Mouse (Mus musculus): ENCODE measurements around the gene Eif4g1. TPM values are rescaled to one million over a fixed set of nuclear protein-coding genes. Genes with fewer than 3 reads are reported as not detected.

Eif4g1 gene
- polyA plus RNA-seq, 1 experiment from 2014 or later, result 124 TPM

- Histone ChIP-seq H3K9ac (no peak overlapping the region), H3K9me3 (ENCODE audit: control insufficient read depth, low read length) (no peaks in the 10 kb centered on the region), H3K4me2 (replicated peaks) (no peak overlapping the region), H3K27ac (no peak overlapping the region), H3K36me3 (replicated peaks; ENCODE audit: control insufficient read depth, insufficient read depth) (no peaks in the 10 kb centered on the region), H3K4me1 (replicated peaks; ENCODE audit: control insufficient read depth, insufficient read depth, low read length) (peaks cover 16% of the 10 kb centered on the region), H3K27me3 (ENCODE audit: control insufficient read depth, insufficient read depth, low read length) (peaks cover 9% of the 10 kb centered on the region), H3K4me3 (replicated peaks; ENCODE audit: low read length) (no peak overlapping the region)
- DNase-seq (ENCODE audit: low spot score) (no peak), ATAC-seq (ENCODE audit: low FRiP score) (no peak)
- whole genome bisulfite sequencing, result 48% methylated on average over 5 of the region's 5 CpGs
Measured at GRCm38 (mm10) chr16:20730293-20730711, 62.2 kb downstream of the Eif4g1 start.

GRCm38 (mm10) chr16:20731688-20732087 lies 63.6 kb downstream of the Eif4g1 start:
- Histone ChIP-seq H3K4me3 (replicated peaks; ENCODE audit: low read length) (no peak overlapping the region), H3K4me2 (replicated peaks) (0 out of 2 replicates have a peak overlapping the region, but pooled peaks have one; percentile 87), H3K27ac (no peak overlapping the region), H3K4me1 (replicated peaks; ENCODE audit: control insufficient read depth, insufficient read depth, low read length) (peaks cover 16% of the 10 kb centered on the region), H3K9ac (no peak overlapping the region), H3K36me3 (replicated peaks; ENCODE audit: control insufficient read depth, insufficient read depth) (0 out of 2 replicates have a peak, but pooled peaks cover 7% of the 10 kb centered on the region), H3K9me3 (ENCODE audit: control insufficient read depth, low read length) (no peaks in the 10 kb centered on the region), H3K27me3 (ENCODE audit: control insufficient read depth, insufficient read depth, low read length) (peaks cover 10% of the 10 kb centered on the region)
- 60% methylated on average over 5 of the region's 5 CpGs for WGBS
- DNase-seq (ENCODE audit: low spot score), result no peak
- ATAC-seq (ENCODE audit: low FRiP score), result no peak; the same call in 1 of the 2 replicates

GRCm38 (mm10) chr16:20732251-20732924 lies 64.3 kb downstream of the Eif4g1 start:
- peak overlapping the region; percentile 83 for H3K27ac ChIP-seq
- peak; percentile 63 for ATAC-seq (ENCODE audit: low FRiP score)
- H3K9ac ChIP-seq, result peak overlapping the region; percentile 89
- no peaks in the 10 kb centered on the region for H3K9me3 ChIP-seq (ENCODE audit: control insufficient read depth, low read length)
- H3K27me3 ChIP-seq (ENCODE audit: control insufficient read depth, insufficient read depth, low read length), result peaks cover 10% of the 10 kb centered on the region
- H3K4me1 ChIP-seq (replicated peaks; ENCODE audit: control insufficient read depth, insufficient read depth, low read length), result peaks cover 16% of the 10 kb centered on the region
- H3K4me3 ChIP-seq (replicated peaks; ENCODE audit: low read length), result peak overlapping the region; percentile 81
- 0 out of 2 replicates have a peak, but pooled peaks cover 13% of the 10 kb centered on the region for H3K36me3 ChIP-seq (replicated peaks; ENCODE audit: control insufficient read depth, insufficient read depth)
- 0% methylated on average over 26 of the region's 30 CpGs for WGBS
- H3K4me2 ChIP-seq (replicated peaks), result peak overlapping the region; percentile 87
- DNase-seq (ENCODE audit: low spot score), result peak; percentile 46

- peaks cover 16% of the 10 kb centered on the region for H3K4me1 ChIP-seq (replicated peaks; ENCODE audit: control insufficient read depth, insufficient read depth, low read length)
- H3K9me3 ChIP-seq (ENCODE audit: control insufficient read depth, low read length), result no peaks in the 10 kb centered on the region
- peak within 1 kb of the TSS; percentile 83 for H3K27ac ChIP-seq
- peak within 1 kb of the TSS; percentile 87 for H3K4me2 ChIP-seq (replicated peaks)
- DNase-seq (ENCODE audit: low spot score) (peak; percentile 54), ATAC-seq (ENCODE audit: low FRiP score) (peak; percentile 81)
- peaks cover 10% of the 10 kb centered on the region for H3K27me3 ChIP-seq (ENCODE audit: control insufficient read depth, insufficient read depth, low read length)
- peak within 1 kb of the TSS; percentile 81 for H3K4me3 ChIP-seq (replicated peaks; ENCODE audit: low read length)
- H3K9ac ChIP-seq, result peak within 1 kb of the TSS; percentile 89
- under 1% methylated on average over 61 of the region's 70 CpGs for WGBS
- 0 out of 2 replicates have a peak, but pooled peaks cover 13% of the 10 kb centered on the region for H3K36me3 ChIP-seq (replicated peaks; ENCODE audit: control insufficient read depth, insufficient read depth)
Measured at GRCm38 (mm10) chr16:20732925-20733730, 65.0 kb downstream of the Eif4g1 start, which contains the start of gene Chrd. Gene Chrd, plus strand, starts transcription at chr16:20733127.

- WGBS, result 3% methylated on average over 45 of the region's 45 CpGs
Measured at GRCm38 (mm10) chr16:20733731-20734730, 65.9 kb downstream of the Eif4g1 start, which contains the start of gene Thpo. Gene Thpo, minus strand, starts transcription at chr16:20734511.

GRCm38 (mm10) chr16:20735651-20736050 lies 67.5 kb downstream of the Eif4g1 start:
- Histone ChIP-seq H3K36me3 (replicated peaks; ENCODE audit: control insufficient read depth, insufficient read depth) (0 out of 2 replicates have a peak, but pooled peaks cover 13% of the 10 kb centered on the region), H3K9ac (no peak overlapping the region), H3K4me3 (replicated peaks; ENCODE audit: low read length) (no peak overlapping the region), H3K9me3 (ENCODE audit: control insufficient read depth, low read length) (no peaks in the 10 kb centered on the region), H3K4me1 (replicated peaks; ENCODE audit: control insufficient read depth, insufficient read depth, low read length) (peaks cover 16% of the 10 kb centered on the region), H3K27me3 (ENCODE audit: control insufficient read depth, insufficient read depth, low read length) (peaks cover 10% of the 10 kb centered on the region), H3K27ac (no peak overlapping the region), H3K4me2 (replicated peaks) (no peak overlapping the region)
- WGBS, result 83% methylated on average over 5 of the region's 5 CpGs
- ATAC-seq (ENCODE audit: low FRiP score) (no peak), DNase-seq (ENCODE audit: low spot score) (no peak)

More at GRCm38 (mm10) chr16:20733731-20734730, 65.9 kb downstream of the Eif4g1 start, which contains the start of gene Thpo:
- Histone ChIP-seq H3K9me3 (ENCODE audit: control insufficient read depth, low read length) (no peaks in the 10 kb centered on the region), H3K27ac (peak within 1 kb of the TSS; percentile 83), H3K9ac (peak within 1 kb of the TSS; percentile 89), H3K27me3 (ENCODE audit: control insufficient read depth, insufficient read depth, low read length) (peaks cover 10% of the 10 kb centered on the region), H3K4me2 (replicated peaks) (peak within 1 kb of the TSS; percentile 87), H3K4me3 (replicated peaks; ENCODE audit: low read length) (peak within 1 kb of the TSS; percentile 81), H3K36me3 (replicated peaks; ENCODE audit: control insufficient read depth, insufficient read depth) (0 out of 2 replicates have a peak, but pooled peaks cover 13% of the 10 kb centered on the region), H3K4me1 (replicated peaks; ENCODE audit: control insufficient read depth, insufficient read depth, low read length) (peaks cover 16% of the 10 kb centered on the region)
- DNase-seq (ENCODE audit: low spot score), result peak; percentile 59
- ATAC-seq (ENCODE audit: low FRiP score), result no peak

GRCm38 (mm10) chr16:20736168-20736567 lies 68.1 kb downstream of the Eif4g1 start:
- H3K4me1 ChIP-seq (replicated peaks; ENCODE audit: control insufficient read depth, insufficient read depth, low read length), result peaks cover 16% of the 10 kb centered on the region
- ATAC-seq (ENCODE audit: low FRiP score), result no peak

GRCm38 (mm10) chr16:20736823-20737222 lies 68.7 kb downstream of the Eif4g1 start:
- H3K9me3 ChIP-seq (ENCODE audit: control insufficient read depth, low read length), result no peaks in the 10 kb centered on the region
- H3K4me1 ChIP-seq (replicated peaks; ENCODE audit: control insufficient read depth, insufficient read depth, low read length), result peaks cover 16% of the 10 kb centered on the region
- H3K4me2 ChIP-seq (replicated peaks), result no peak overlapping the region
- WGBS, result 92% methylated on average over 5 of the region's 5 CpGs
- ATAC-seq (ENCODE audit: low FRiP score) (no peak), DNase-seq (ENCODE audit: low spot score) (no peak)
- no peak overlapping the region for H3K27ac ChIP-seq
- no peak overlapping the region for H3K9ac ChIP-seq
- H3K4me3 ChIP-seq (replicated peaks; ENCODE audit: low read length), result no peak overlapping the region
- H3K27me3 ChIP-seq (ENCODE audit: control insufficient read depth, insufficient read depth, low read length), result peaks cover 10% of the 10 kb centered on the region
- 0 out of 2 replicates have a peak, but pooled peaks cover 19% of the 10 kb centered on the region for H3K36me3 ChIP-seq (replicated peaks; ENCODE audit: control insufficient read depth, insufficient read depth)

More at GRCm38 (mm10) chr16:20736168-20736567, 68.1 kb downstream of the Eif4g1 start:
- no peaks in the 10 kb centered on the region for H3K9me3 ChIP-seq (ENCODE audit: control insufficient read depth, low read length)
- 92% methylated on average over 7 of the region's 7 CpGs for WGBS
- DNase-seq (ENCODE audit: low spot score), result no peak
- H3K36me3 ChIP-seq (replicated peaks; ENCODE audit: control insufficient read depth, insufficient read depth), result 0 out of 2 replicates have a peak, but pooled peaks cover 17% of the 10 kb centered on the region
- peaks cover 10% of the 10 kb centered on the region for H3K27me3 ChIP-seq (ENCODE audit: control insufficient read depth, insufficient read depth, low read length)
- H3K9ac ChIP-seq, result no peak overlapping the region
- H3K4me3 ChIP-seq (replicated peaks; ENCODE audit: low read length), result no peak overlapping the region
- no peak overlapping the region for H3K27ac ChIP-seq
- H3K4me2 ChIP-seq (replicated peaks), result no peak overlapping the region
